ENCODE assay signal across 19 mouse cellular contexts in genomic region chr13:103338616-103339015, GRCm38 (mm10). TPM values are rescaled to one million over a fixed set of nuclear protein-coding genes. Genes with fewer than 3 reads are reported as not detected.
DNase-seq lines count a peak whose midpoint lies in the region; TF ChIP-seq lines count a peak whose summit lies in the region.
"Had no signal": no experiment of that assay in that cellular context is flagged by ENCODE, and none has a peak within 500 bp of the region (broad histone marks: within the 10 kb centered on the region; RNA-seq: fewer than 3 reads in every experiment).

No protein-coding gene starts in this region.

- intact Hi-C loops in heart, adult 2 months (cut with DNase I): loop anchor here (5.0 kb wide), 1 partner anchor 304 kb away; no protein-coding TSS in a partner anchor

- no peaks in the 10 kb centered on the region for H3K36me3 ChIP-seq in heart, adult 2 months (ENCODE audit: control insufficient read depth, insufficient read depth, low read length)
- H3K36me3 ChIP-seq in heart, embryonic 10.5 days: no peaks in the 10 kb centered on the region
- H3K36me3 ChIP-seq: embryonic facial prominence, embryonic 12.5 days; hindbrain, embryonic 10.5 days; limb, embryonic 12.5 days; lung, embryonic 15.5 days; midbrain, embryonic 10.5 days; neural tube, embryonic 12.5 days had no signal

- H3K27me3 ChIP-seq in heart, adult 2 months (ENCODE audit: control insufficient read depth, insufficient read depth, low read length): peaks cover 8% of the 10 kb centered on the region; the same call in 1 of the 2 replicates
- H3K27me3 ChIP-seq in heart, embryonic 10.5 days (ENCODE audit: insufficient read depth, poor library complexity, severe bottlenecking): peaks cover 8% of the 10 kb centered on the region

- H3K9ac ChIP-seq in heart, adult 2 months (ENCODE audit: low read depth, low read length): no peak overlapping the region
- H3K9ac ChIP-seq: embryonic facial prominence, embryonic 12.5 days; limb, embryonic 12.5 days; liver, embryonic 14.5 days; lung, embryonic 15.5 days; neural tube, embryonic 12.5 days had no signal

- no peak overlapping the region for H3K4me3 ChIP-seq in heart, adult 2 months
- H3K4me3 ChIP-seq in heart, embryonic 10.5 days: no peak overlapping the region
- H3K4me3 ChIP-seq: embryonic facial prominence, embryonic 12.5 days; hindbrain, embryonic 10.5 days; limb, embryonic 12.5 days; lung, embryonic 15.5 days; midbrain, embryonic 10.5 days; neural tube, embryonic 12.5 days had no signal

- TF ChIP-seq CTCF in heart, adult 2 months (IDR thresholded peaks at IDR 0.05): peak; percentile 34

- 53% methylated on average over 2 of the region's 2 CpGs for WGBS in heart, adult 2 months
- WGBS in heart, embryonic 10.5 days: 72% methylated on average over 2 of the region's 2 CpGs

- DNase-seq in heart, adult 2 months: peak; percentile 47 to 78
- DNase-seq in heart, embryonic 10.5 days (ENCODE audit: low spot score): no peak
- peak; percentile 79 for DNase-seq in gastrocnemius, adult 18-20 months (ENCODE audit: low spot score)
- DNase-seq in gastrocnemius, postnatal 25 days: peak; percentile 75
- peak; percentile 41 for DNase-seq in heart, postnatal 4 days
- DNase-seq in kidney, adult 9 months: no peak
- no peak for DNase-seq in layer of hippocampus, adult 18-20 months (ENCODE audit: low spot score in 2 of 2)
- DNase-seq: adrenal gland, adult 2 months; cerebellum, adult 9-11 months; kidney, postnatal 4 days; thymus, postnatal 36 days had no signal

- no peaks in the 10 kb centered on the region for H3K9me3 ChIP-seq in heart, embryonic 10.5 days
- H3K9me3 ChIP-seq: embryonic facial prominence, embryonic 12.5 days; hindbrain, embryonic 10.5 days; limb, embryonic 12.5 days; lung, embryonic 15.5 days; midbrain, embryonic 10.5 days; neural tube, embryonic 12.5 days had no signal

- peak overlapping the region; percentile 49 for H3K27ac ChIP-seq in heart, adult 2 months
- no peak overlapping the region for H3K27ac ChIP-seq in heart, embryonic 10.5 days
- H3K27ac ChIP-seq: embryonic facial prominence, embryonic 12.5 days; hindbrain, embryonic 10.5 days; limb, embryonic 12.5 days; liver, embryonic 14.5 days; lung, embryonic 15.5 days; macrophage; midbrain, embryonic 10.5 days; neural tube, embryonic 12.5 days had no signal

- H3K79me2 ChIP-seq in heart, adult 2 months (replicated peaks; ENCODE audit: control insufficient read depth, insufficient read depth, low read length): no peaks in the 10 kb centered on the region

- H3K4me1 ChIP-seq in heart, adult 2 months (ENCODE audit: control insufficient read depth, insufficient read depth, low read length): peaks cover 2% of the 10 kb centered on the region
- H3K4me1 ChIP-seq in heart, embryonic 10.5 days: peaks cover 16% of the 10 kb centered on the region

- TF ChIP-seq EP300 in heart, adult 2 months (IDR thresholded peaks at IDR 0.05; ENCODE audit: insufficient read depth, low read depth, low read length): no peak

- TF ChIP-seq POLR2A in heart, adult 2 months (IDR thresholded peaks at IDR 0.05; ENCODE audit: insufficient read depth, low read depth, low read length): no peak

RNA-seq across cellular contexts. Expression of gene Mast4, which starts 4.3 kb away (rescaled TPM):
- total RNA-seq in heart, adult 2 months (2021): 10 to 100 TPM; 23.6 to 33.1 TPM
- 8.5 and 13.8 TPM in 2 replicates for polyA plus RNA-seq in heart, adult 2 months (2012; rRNA removed)
- 33.2 and 39.2 TPM in 2 replicates for polyA plus RNA-seq in heart, embryonic 10.5 days (2016; fragmentation: Nextera tagmentation; extraction: Ambion mirVana)
- 10 to 100 TPM; 55.0 to 55.1 TPM for total RNA-seq in gastrocnemius, adult 18-20 months (2021)
- 10 to 100 TPM; 24.5 to 37.3 TPM for total RNA-seq in gastrocnemius, postnatal 25 days (2021)
- total RNA-seq in heart, postnatal 4 days (2021): 10 to 100 TPM; 80.4 to 89.0 TPM
- 10 to 100 TPM; 60.1 to 68.2 TPM for total RNA-seq in layer of hippocampus, adult 18-20 months (2021)

Comparison
In these comparisons a context has a peak if more than half of its experiments do, and no peak if none do; other contexts are left out.
1. DNase-seq: peak in heart, adult 2 months (2 of 2), gastrocnemius, adult 18-20 months (single experiment), gastrocnemius, postnatal 25 days (single experiment) and heart, postnatal 4 days (single experiment); none in heart, embryonic 10.5 days (single experiment), kidney, adult 9 months (single experiment) and layer of hippocampus, adult 18-20 months (0 of 2).